Mouse (Mus musculus) embryonic facial prominence, embryonic 11.5 days (tissue): ENCODE data around the gene Thnsl2. TPM values are rescaled to one million over a fixed set of nuclear protein-coding genes. Genes with fewer than 3 reads are reported as not detected.

Experiments
- polyA plus RNA-seq: library from polyadenylated mRNA; unstranded; fragments of >200 nt; fragmentation: Nextera tagmentation; extraction: Ambion mirVana; gene quantifications from 2 replicates; pipeline ENCODE4 v1.2.1, GENCODE M21; 2014

Thnsl2 gene
- polyA plus RNA-seq, 1 experiment from 2014 or later = 4.3 TPM

Other genes with a start within 250 kb of the Thnsl2 start
- gene Tex37, start 225.5 kb downstream of the Thnsl2 start, polyA plus RNA-seq = not detected in 2 replicates
- gene Foxi3, start 187.9 kb downstream of the Thnsl2 start, polyA plus RNA-seq = 0.81 and 1.0 TPM in 2 replicates
- not detected in 2 replicates for gene Fabp1, start 55.4 kb upstream of the Thnsl2 start, polyA plus RNA-seq
- 35.7 and 41.1 TPM in 2 replicates for gene Krcc1, start 127.2 kb upstream of the Thnsl2 start, polyA plus RNA-seq
- gene Smyd1, start 177.8 kb upstream of the Thnsl2 start, polyA plus RNA-seq = 0.63 and 1.6 TPM in 2 replicates
- gene Cd8b1, start 178.3 kb upstream of the Thnsl2 start, polyA plus RNA-seq = not detected in 2 replicates
- gene Cd8a, start 229.0 kb upstream of the Thnsl2 start, polyA plus RNA-seq = not detected in 2 replicates